Mouse (Mus musculus): ENCODE measurements around the gene Rfx3.

- no peak for TF ChIP-seq CTCF (IDR thresholded peaks at IDR 0.05; ENCODE audit: borderline replicate concordance, control insufficient read depth, extremely low read depth, insufficient read depth, low read length, poor library complexity)
- no peak for TF ChIP-seq POLR2A (IDR thresholded peaks at IDR 0.05; ENCODE audit: control insufficient read depth, extremely low read depth, insufficient read depth, low read length, poor library complexity)
Observed at GRCm38 (mm10) chr19:27832448-27832847, 178.5 kb downstream of the Rfx3 start.

All from thymus, adult 2 months (tissue).